Mouse (Mus musculus): ENCODE data around the gene Faf2.

The Faf2 gene

DNA sequence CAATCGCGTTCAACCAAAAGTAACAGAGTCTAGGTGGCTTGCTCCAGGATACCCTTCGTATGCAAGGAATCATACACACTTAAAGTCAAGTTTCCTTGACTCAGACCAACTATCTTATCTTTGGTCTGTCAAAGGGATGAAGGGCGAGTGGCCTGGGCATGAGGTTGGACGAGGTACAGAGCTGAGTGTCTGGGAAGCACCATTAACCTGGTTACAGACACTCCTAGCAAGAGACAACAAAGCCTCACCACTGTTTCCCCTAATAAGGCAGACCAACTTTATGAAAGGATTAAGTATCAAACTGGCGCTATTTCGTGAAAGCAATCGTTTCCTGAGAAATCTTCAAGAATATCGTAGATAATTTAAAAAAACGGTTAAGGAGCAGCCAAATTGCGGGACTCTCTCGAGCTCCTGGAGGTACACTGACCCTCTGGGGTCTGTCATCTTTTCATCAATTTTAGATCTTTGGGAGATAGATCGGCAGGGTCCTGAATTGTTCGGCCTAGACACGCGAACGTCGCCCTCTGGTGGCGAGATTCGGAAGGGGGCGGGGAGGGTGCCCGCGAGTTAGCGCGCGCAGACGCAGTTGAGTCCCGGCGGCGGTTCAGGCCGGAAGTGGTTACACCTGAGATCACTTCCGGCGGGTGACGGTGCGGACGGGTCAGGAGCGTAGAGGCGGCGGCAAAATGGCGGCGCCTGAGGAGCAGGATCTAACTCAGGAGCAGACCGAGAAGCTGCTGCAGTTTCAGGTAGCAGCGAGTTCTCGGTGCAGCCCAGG, at the start of gene Faf2:
TSS of gene Faf2 (plus strand) at position 630 of the 778 bp plus-strand sequence.
- in situ Hi-C loops (cut with MboI, MseI), result no loop called here

DNA sequence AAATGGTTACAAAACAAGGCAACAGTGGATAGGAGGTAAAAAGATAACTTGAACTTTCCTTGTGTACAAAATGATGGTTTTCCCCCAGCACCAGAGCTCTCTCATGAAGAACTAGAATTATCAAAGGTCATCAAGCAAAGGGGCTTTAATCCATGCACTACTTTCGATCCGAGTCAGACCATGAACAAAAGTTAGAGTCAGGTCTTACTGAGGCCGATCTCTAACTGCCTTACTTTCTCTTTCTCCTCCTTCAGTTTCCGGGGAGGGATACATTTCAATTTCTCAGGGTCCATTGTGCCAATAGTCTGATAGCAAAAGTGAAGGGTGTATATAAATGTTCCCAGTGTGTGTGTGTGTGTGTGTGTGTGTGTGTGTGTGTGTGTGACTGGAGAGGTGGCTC, 49.0 kb upstream of the Faf2 start:
- in situ Hi-C loops (cut with MboI, MseI), result no loop called here

DNA sequence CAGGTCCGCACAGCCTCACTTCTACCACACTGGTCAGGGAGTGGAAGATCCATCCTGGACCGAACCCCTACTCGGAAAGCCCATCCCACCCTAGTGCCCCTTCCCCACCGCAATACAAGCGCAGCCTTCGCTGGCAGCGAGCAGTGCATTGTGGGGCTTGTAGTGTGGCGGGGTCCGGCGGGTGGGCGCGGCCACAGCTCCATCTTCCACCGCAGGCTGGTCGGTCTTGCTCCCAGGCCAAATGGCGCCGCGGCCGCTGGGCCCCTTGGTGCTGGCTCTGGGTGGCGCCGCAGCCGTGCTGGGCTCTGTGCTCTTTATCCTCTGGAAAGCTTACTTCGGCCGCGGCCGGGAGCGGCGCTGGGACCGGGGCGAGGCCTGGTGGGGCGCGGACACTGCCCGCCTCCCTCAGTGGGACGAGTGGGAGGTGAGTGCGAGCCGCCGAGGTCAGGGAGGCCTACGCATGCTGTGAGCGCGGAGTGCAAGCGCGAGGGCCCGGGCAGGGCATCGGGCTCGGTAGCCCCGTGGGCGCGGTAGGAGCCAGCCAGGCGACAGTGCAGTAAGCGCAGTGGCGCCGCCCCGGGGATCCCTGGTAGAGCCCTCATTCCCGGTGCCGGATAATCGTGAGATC, 46.6 kb upstream of the Faf2 start, which contains the start of gene Arl10:
TSS of gene Arl10 (plus strand) at position 162 of the 628 bp plus-strand sequence.
- in situ Hi-C loops (cut with MboI, MseI), result no loop called here

DNA sequence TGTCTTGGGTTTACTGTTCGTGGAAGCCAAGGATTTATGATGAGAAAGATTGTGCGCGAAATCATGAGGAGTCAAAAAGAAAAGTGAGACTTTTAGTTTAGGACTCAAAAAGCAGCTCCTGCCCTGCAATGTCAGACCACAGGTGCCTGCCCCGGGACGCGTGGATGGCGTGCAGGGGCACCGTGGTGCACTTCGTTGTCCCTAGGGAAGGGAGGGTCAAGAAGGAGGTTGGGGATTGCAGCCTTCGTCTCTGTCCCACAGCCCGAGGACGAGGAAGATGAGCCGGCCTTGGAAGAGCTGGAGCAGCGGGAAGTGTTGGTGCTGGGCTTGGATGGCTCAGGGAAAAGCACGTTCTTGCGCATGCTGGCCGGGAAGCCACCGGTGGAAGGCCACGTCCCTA, 46.1 kb upstream of the Faf2 start:
- in situ Hi-C loops (cut with MboI, MseI), result no loop called here

DNA sequence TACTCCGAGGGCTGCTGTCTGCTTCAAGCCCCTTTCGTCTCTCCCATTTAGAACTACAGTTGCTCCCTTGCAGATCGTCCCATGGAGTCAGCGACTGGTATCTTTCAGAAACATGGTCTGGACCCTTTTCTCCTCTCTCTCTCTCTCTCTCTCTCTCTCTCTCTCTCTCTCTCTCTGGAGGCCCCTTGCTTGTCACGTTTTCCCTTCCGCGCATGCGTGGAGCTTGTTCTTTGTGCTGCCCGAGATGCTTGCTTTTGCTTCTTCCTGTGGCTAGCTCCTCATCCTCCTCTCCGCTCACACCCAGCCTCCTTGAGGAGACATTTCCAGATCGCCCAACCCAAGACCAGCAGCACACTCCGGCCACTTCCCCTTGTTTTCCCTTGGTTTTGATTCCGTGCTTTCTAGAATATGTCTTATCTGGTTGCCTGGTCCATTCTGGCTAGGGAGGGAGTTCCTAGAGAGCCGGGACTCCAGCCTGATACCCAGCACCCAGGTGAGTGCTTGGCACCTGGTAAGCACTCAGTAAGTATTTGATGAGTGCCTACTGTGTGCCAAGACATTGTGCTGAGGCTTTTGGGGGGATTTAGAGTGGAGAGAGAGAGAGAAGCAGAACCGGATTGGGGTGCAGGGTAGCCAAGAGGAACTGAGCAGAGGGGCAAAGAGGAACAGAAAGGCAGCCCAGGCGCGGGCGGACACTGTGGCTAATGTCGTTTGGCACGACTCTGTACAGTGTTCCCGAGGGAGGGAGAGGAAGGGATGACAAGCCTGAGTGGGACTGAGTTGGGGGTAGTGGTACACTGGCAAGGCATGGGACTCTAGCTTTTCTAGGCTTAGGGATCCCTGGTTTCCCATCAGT, 43.7 kb upstream of the Faf2 start:
- in situ Hi-C loops (cut with MboI, MseI), result no loop called here

DNA sequence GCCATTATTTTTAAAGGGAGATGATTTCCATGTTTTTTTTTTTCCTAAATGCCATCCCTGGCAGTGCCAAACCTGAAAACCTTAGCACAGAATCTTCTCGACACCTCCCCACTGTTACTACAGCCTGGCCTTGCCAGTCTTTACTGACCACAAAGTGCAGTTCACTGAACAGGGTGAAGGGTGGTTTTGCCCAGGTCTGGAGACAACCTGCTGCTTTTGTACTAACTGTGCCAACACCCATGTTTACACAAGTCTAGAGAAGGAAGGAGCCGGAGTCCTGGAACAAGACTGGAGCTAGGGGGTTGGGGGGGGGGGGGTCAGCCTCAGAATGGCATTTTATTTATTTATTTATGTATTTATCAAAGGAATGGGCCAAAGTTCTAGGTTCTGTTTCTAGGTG, 40.2 kb upstream of the Faf2 start:
- in situ Hi-C loops (cut with MboI, MseI), result no loop called here

DNA sequence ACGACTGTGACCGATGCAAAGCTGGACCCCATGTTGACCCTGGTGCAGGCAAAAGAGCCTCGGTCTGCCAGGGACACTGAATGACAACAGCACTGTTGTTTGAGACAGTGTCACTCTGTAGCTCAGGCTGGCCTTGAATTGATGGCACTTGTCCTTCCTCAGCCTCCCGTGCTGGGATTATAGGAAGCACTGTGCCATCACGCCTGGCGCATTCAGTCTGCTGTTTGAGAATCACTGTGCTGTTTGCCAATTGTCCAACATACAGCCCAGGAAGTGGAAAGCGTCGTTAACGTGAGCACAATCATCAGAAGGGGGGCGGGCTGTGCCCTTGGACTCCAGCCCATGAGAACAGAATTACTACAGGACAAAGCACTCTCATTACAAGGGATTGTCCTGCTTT, 39.5 kb upstream of the Faf2 start:
- in situ Hi-C loops (cut with MboI, MseI), result no loop called here

DNA sequence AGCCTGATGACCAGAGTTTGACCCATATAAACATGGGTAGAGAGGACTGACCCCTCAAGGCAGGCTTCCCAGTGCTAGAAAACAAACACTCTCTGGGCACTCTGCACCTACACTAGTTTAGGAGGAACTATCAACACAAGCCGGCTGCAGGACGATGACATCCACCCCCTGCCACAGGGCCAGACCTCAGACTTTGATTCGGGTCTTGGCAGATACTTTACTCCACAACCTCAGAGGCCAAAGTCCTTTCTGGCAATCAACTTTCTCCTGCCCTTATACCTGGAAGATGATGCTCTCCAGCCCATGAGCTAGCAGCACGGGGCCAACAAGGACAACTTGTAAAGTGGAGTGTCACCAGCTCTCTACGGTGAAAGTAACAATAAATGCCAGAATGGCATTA, 38.7 kb upstream of the Faf2 start:
- in situ Hi-C loops (cut with MboI, MseI), result no loop called here

DNA sequence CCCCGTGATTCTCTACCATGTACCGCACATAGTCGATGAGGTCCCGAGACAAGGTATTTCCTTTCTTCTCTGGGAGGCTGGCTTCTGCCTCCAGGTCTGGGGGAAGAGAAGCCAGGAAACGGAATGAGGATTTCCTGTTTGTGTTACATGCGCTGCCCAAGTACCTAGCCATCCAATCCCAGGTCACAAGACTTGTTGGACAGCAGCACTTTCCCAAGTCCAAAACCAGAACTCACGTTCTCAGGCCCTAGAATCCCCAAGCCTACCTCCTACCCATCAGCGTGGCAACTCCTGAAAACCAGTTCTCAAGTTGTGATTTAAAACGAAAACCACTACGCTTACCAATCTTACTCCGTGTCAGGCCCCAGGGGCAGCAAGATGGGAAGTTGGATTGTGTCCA, 35.8 kb upstream of the Faf2 start:
- in situ Hi-C loops (cut with MboI, MseI), result no loop called here

DNA sequence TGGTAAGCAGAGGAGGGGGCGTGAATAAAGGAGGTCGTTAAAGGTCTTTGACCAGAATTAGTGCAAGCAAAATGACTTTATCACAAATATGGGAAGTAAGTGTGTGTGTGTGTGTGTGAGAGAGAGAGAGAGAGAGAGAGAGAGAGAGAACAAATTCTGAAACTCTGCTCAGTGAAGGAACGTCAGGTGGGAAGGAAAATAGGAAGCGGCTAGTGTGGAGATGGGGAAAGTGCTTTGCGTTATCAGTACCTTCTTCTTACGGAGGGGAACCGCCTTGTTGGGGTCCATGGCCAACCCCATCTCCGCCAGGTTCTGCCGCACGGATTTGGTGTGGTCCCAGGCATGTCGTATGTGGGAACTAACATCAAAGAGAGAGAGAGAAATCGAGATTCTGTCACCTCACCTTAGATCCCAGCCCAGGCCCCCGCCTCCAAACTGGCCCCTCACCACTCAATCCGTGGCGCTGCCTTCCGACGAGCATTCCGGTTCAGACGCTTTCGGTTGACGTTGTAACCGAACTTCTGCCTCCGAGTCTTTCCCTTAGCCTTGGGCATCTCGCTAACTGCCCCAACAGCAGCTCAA, 32.1 kb upstream of the Faf2 start:
- in situ Hi-C loops (cut with MboI, MseI), result no loop called here

DNA sequence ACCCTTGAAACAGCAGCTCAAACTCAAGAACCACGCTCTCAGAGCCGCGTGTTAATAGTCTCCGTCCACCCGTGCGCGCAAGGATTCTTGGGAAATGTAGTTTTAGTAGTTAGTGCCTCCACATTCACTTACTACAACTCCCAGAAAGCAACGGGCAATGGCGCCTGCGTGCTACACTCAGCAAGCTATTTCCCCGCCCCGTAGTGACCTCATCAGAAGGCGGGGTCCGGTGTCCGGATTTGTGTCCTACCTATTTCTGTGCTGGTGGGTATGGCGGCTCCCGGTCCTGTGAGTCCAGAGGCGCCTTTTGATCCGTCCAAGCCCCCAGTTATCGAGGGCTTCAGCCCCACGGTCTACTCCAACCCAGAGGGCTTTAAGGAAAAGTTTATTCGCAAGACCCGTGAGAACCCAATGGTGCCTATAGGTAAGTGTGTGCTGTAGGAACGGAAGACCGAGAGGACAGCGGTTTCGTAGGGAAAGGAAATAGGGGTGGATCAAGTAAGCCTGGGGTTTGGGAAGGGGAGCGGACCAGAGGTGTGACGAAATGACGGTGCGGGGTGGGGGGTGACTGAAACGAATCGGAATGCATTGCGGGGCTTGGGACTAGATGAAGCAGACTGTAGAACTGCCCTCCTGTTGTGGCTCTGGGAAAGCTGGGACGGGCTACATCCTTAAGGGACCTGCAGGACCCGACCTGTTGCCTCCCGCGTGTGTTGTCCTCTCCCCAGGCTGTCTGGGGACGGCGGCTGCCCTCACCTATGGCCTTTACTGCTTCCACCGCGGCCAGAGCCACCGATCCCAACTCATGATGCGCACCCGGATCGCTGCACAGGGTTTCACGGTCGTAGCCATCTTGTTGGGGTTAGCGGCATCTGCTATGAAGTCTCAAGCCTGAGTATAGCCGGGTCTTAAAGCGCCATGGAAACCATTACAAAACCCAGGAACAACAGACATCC, 31.3 kb upstream of the Faf2 start, which contains the start of the genes Nop16 and Higd2a:
TSS of gene Nop16 (minus strand) at position 95 of the 956 bp plus-strand sequence.
TSS of gene Higd2a (plus strand) at position 212 of the 956 bp plus-strand sequence.
- in situ Hi-C loops (cut with MboI, MseI), result no loop called here

DNA sequence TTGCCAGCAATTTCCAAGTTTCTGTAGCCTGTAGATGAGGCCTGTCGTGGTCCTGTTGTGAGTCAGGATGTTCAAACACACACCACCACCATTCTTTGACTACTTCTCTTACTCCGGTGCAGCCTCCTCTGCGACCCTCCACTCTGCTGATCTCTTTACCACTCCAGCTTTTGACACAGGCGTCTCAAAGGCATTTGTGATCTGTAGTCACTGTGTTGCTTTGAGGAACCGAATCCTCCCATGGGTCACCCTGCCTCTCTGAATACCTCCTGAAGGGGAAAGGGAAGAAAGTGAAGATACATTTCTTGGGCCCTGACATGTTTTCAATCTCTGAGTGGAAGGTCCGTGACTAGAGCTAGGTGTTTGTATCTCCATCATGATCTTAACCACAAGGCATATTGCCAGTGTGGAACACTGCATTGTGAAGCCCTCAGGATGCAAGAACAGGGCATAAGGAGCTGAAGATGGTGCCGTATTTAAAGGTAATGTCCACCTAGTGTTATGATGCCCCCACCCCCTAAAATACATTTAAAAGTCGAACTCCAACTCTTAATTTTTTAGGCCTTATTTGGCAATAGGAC, 29.7 kb upstream of the Faf2 start:
- in situ Hi-C loops (cut with MboI, MseI), result no loop called here

DNA sequence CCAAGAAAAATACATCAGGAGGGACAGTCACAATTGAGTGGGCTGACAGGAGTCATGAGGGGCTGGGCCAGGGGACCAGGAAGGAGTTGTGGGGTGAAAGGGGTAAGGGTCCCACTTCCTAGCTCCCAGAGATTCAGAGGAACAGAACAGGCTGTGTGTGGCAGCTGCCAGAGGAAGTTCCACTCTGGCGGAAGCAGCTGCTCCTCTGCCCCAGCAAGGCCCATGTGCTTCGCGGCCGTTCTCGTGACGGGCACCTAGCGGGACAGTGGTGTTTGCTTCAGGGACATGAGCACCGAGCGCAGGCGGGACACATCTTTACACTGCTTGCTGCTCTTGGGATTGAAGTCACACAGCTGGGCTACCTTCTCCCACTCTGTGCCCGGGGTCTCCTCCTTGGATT, 28.0 kb upstream of the Faf2 start:
- in situ Hi-C loops (cut with MboI, MseI), result no loop called here

DNA sequence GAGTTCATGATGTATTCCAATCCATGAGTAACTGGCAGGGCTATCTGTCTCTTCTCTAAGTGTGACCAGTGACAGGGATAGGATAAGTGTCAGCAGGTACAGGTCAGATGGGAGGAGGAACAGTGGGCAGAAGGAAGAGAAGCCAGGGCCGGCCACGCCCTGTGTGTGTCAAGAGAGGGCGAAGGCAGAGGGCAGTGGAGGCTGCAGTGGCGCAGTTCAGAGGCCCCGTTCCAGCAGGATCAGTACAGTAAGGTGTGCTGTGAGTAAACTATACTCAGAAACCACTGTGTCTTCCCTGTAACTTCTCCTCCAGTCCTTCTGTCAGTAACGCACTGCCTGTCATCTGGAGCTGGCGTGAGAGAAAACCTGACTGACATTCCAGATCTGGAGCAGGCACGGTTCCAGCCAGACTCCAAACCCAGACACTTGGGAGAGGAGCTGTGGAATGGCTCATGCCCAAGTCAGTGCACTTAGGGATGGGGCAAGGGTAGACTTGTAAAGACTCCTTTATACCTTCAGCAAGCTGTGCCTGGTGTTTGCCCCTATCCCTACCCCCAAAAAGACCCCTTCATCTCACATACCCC, 25.4 kb upstream of the Faf2 start:
- in situ Hi-C loops (cut with MboI, MseI), result no loop called here

DNA sequence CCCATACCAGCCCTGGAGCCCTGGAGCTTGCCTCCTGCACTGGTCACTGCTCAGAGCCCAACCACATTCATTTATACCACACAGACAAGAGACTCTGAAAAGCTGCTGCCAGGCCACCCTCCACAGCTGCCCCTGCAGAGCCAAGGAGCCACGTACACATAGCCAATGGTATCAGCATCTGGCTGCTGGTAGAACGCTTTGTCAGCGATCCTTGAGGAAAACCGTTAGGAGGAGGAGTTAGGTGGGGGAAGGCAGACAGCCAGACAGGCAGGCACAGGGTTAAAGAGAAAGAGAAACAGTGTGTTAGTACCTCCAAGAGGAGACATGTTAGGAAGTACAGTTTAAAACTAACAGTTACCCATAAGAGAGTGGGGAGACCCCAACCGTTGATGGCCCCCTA, 24.7 kb upstream of the Faf2 start:
- in situ Hi-C loops (cut with MboI, MseI), result no loop called here

DNA sequence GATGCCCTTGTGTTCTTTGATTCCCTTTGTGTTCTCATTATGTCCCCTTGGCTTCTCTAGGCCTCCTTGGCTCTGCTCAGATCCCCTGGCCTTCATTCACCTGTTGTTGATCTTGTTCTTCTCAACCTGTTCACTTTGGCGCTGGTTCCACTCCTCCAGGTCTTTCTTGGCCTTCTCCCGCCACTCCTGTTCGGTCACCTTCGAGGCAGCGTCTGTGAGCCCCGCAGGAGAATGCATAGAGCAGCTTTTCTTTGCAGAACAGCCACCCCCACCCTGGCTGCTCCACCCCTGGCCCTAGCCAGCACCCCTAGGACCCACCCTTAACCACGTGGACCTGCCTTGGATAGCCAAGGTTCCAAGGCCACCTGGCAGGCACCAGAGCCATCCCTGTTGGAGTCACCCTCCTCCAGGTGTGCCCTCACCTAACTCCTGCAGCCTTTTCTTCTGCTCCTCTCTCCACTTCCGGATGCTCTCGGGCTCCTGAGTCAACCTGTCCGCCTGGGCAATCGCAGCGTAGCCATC, 22.9 kb upstream of the Faf2 start:
- in situ Hi-C loops (cut with MboI, MseI), result no loop called here

DNA sequence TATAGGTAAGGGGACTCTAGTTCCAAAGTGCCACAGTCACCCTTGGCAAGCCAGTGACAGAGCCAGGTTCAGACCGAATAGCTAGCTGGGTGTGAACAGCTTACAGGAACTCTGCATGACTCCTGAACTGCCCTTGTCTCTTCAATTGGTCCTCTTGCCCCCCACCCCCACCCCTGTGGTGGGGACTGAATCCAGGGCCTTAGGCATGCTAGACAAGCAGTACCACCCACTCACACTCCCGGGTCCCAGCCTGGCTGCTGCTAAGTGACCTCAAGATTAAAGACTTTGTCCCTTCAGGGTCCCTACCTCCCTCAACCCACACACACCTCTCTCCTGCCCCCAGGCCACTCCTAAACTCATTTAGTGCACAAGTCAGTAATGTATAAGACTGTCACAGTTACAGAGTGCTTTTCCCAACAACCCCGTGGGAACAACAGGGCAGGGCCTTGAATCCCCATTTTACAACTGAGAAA, 18.9 kb upstream of the Faf2 start:
- in situ Hi-C loops (cut with MboI, MseI), result no loop called here

DNA sequence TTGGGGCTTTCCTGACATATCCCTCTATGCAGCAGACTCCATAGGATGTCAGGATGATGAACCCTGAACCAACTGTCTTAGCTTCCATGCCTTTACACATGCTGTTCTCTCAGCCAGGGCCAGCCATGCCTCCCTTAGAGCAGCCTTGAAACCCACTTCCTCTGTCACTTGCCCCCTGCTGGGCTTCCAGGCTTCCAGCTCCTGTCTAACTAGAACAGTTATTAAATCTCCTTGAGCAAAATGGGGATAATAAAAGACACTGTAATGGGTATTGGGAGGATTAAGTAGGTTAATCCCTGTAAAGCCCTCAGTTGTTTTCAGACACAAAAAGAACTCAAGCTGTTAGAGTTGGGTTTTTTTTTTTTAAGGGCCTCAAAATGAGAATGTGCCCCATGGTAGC, 18.1 kb upstream of the Faf2 start:
- in situ Hi-C loops (cut with MboI, MseI), result no loop called here

DNA sequence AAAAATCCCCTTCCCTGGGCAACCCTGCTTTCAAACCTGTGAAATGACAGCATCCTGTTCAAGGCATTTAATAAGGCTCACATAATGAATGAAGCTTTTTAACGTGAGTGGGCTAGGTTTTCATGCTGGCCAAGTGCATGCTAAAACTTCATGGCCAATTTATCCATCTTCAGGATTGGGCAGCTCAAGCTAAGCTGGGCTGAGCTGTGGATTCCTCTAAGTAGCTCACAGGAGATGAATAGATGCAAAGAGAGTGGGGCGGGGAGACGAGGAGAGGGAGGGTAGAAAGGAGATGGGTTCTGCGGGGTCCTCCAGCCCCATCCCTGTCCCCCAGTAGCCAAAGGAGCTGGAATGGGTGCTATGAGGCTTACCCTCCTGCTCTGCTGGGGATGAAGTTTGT, 17.4 kb upstream of the Faf2 start:
- in situ Hi-C loops (cut with MboI, MseI), result no loop called here

DNA sequence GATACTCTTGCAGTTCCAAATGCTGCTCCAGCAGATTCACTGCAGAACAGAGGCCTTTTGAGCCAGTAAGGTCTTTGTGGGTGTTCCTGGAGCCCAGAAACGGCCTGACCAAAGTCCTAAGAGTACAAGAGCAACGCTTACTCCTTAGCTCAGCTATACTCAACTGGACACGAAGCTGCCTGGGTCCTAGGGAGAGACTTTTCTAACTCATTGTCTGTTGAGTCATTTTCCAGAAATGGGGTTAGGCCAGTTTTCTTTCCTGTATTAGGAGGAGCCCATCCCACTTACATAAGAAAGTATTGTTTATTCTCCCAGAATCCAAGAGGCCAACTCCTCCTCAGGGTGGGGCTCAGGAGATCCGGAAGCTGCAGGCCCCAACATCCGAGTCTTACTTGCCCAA, 16.2 kb upstream of the Faf2 start:
- in situ Hi-C loops (cut with MboI, MseI), result no loop called here

All from T-helper 1 cell (primary cell).